In the genomic region with DNA sequence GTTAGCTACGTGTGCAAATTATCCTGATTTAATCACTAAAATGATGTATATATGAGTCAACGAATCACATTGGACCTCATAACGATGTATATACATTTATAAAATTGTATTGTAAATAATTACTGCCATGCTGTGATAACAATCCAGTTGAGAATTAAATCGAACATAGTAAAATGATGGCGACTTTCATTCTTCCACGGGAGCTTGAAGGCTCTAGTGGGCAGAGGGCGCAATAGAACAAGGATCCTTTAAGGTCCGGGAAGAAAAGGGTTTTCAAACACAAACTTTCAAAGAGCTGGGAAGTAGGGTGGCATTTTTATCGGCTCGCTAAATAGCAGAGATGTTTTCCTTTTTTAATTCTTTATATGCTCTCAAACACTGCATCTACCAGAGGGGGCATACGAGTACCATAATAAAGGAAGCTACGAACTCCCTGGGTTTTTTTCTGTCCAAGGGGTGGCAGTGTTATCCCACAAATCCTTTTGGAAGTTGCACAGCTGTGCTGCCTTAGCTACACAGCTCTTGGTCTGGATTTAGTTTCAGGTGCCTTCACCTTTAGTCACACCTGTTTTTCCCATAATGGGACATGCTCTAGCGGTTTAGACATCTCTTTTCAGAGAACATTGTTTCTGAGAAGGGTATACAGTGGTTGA, we compare ENCODE assay signal across 8 mouse cellular contexts.
DNase-seq lines count a peak whose midpoint lies in the region; ATAC-seq and TF ChIP-seq lines count a peak whose summit lies in the region.

No protein-coding gene starts in this region.

- intact Hi-C loops in left cerebral cortex, postnatal 14 days (cut with DNase I): loop anchor here (5.0 kb wide), 3 partner anchors 157 to 762 kb away; no protein-coding TSS in a partner anchor

- no peak overlapping the region for H3K9ac ChIP-seq in intestine, postnatal 0 days (ENCODE audit: low read depth, low read length)
- no peak overlapping the region for H3K9ac ChIP-seq in midbrain, embryonic 15.5 days
- H3K9ac ChIP-seq in stomach, postnatal 0 days (ENCODE audit: low read length): no peak overlapping the region

- H3K4me1 ChIP-seq in embryonic facial prominence, embryonic 10.5 days: peaks cover 7% of the 10 kb centered on the region; the same call in 1 of the 2 replicates
- H3K4me1 ChIP-seq in intestine, postnatal 0 days (replicated peaks; ENCODE audit: control insufficient read depth, insufficient read depth, low read length): no peaks in the 10 kb centered on the region
- no peaks in the 10 kb centered on the region for H3K4me1 ChIP-seq in midbrain, embryonic 15.5 days
- no peaks in the 10 kb centered on the region for H3K4me1 ChIP-seq in stomach, postnatal 0 days (replicated peaks; ENCODE audit: control insufficient read depth, insufficient read depth)

- no peaks in the 10 kb centered on the region for H3K9me3 ChIP-seq in embryonic facial prominence, embryonic 10.5 days
- no peaks in the 10 kb centered on the region for H3K9me3 ChIP-seq in intestine, postnatal 0 days (ENCODE audit: control insufficient read depth)
- no peaks in the 10 kb centered on the region for H3K9me3 ChIP-seq in midbrain, embryonic 15.5 days
- H3K9me3 ChIP-seq in stomach, postnatal 0 days (ENCODE audit: control insufficient read depth, low read length): no peaks in the 10 kb centered on the region

- H3K27me3 ChIP-seq in embryonic facial prominence, embryonic 10.5 days (replicated peaks; ENCODE audit: low read depth, poor library complexity, severe bottlenecking): no peaks in the 10 kb centered on the region
- H3K27me3 ChIP-seq in intestine, postnatal 0 days (replicated peaks; ENCODE audit: control insufficient read depth, insufficient read depth, low read length): no peaks in the 10 kb centered on the region
- H3K27me3 ChIP-seq in midbrain, embryonic 15.5 days (replicated peaks): no peaks in the 10 kb centered on the region
- H3K27me3 ChIP-seq in stomach, postnatal 0 days (ENCODE audit: control insufficient read depth, insufficient read depth, low read length): no peaks in the 10 kb centered on the region

- H3K4me3 ChIP-seq in embryonic facial prominence, embryonic 10.5 days: peak overlapping the region; percentile 21; the same call in 1 of the 2 replicates
- H3K4me3 ChIP-seq in intestine, postnatal 0 days (ENCODE audit: low read depth, low read length): no peak overlapping the region
- peak overlapping the region; percentile 29 for H3K4me3 ChIP-seq in midbrain, embryonic 15.5 days
- peak overlapping the region; percentile 23; the same call in 1 of the 2 replicates for H3K4me3 ChIP-seq in stomach, postnatal 0 days (ENCODE audit: low read depth, low read length)

- TF ChIP-seq CTCF in intestine, postnatal 0 days (IDR thresholded peaks at IDR 0.05; ENCODE audit: low read depth): peak; percentile 85
- peak; percentile 95 for TF ChIP-seq CTCF in stomach, postnatal 0 days (IDR thresholded peaks at IDR 0.05; ENCODE audit: low read depth)

- no peak for TF ChIP-seq EP300 in stomach, postnatal 0 days (optimal IDR thresholded peaks at IDR 0.05)

- DNase-seq in 3134 (ENCODE audit: extremely low read depth, insufficient read length, low spot score): peak; percentile 44
- peak; percentile 38 for DNase-seq in adrenal gland, adult 8-10 months
- DNase-seq in embryonic facial prominence, embryonic 10.5 days (ENCODE audit: low spot score): peak; percentile 75
- peak; percentile 88 for DNase-seq in heart, adult 11 months
- DNase-seq in left cerebral cortex, postnatal 14 days (ENCODE audit: low spot score in 2 of 2): peak; percentile 84 to 87
- peak; percentile 71 for DNase-seq in stomach, postnatal 0 days (ENCODE audit: low spot score)

- no peak overlapping the region for H3K27ac ChIP-seq in embryonic facial prominence, embryonic 10.5 days (replicated peaks)
- no peak overlapping the region for H3K27ac ChIP-seq in intestine, postnatal 0 days (ENCODE audit: low read depth, low read length)
- no peak overlapping the region for H3K27ac ChIP-seq in midbrain, embryonic 15.5 days
- no peak overlapping the region for H3K27ac ChIP-seq in stomach, postnatal 0 days (replicated peaks)

- ATAC-seq in intestine, postnatal 0 days: peak; percentile 66
- peak; percentile 99 for ATAC-seq in midbrain, embryonic 15.5 days (replicated peaks)
- peak; percentile 85 for ATAC-seq in stomach, postnatal 0 days (ENCODE audit: low FRiP score, low TSS enrichment)

- WGBS in embryonic facial prominence, embryonic 10.5 days: 38% methylated on average over 13 of the region's 13 CpGs
- 30% methylated on average over 13 of the region's 13 CpGs for WGBS in intestine, postnatal 0 days
- WGBS in midbrain, embryonic 15.5 days: 30% methylated on average over 13 of the region's 13 CpGs
- 23% methylated on average over 13 of the region's 13 CpGs for WGBS in stomach, postnatal 0 days

- peak overlapping the region; percentile 37 for H3K4me2 ChIP-seq in intestine, postnatal 0 days (replicated peaks; ENCODE audit: low read depth)
- H3K4me2 ChIP-seq in midbrain, embryonic 15.5 days: peak overlapping the region; percentile 42
- peak overlapping the region; percentile 43 for H3K4me2 ChIP-seq in stomach, postnatal 0 days (replicated peaks; ENCODE audit: low read depth)

- no peaks in the 10 kb centered on the region for H3K36me3 ChIP-seq in embryonic facial prominence, embryonic 10.5 days (replicated peaks)
- H3K36me3 ChIP-seq in intestine, postnatal 0 days (ENCODE audit: control insufficient read depth, insufficient read depth): no peaks in the 10 kb centered on the region
- no peaks in the 10 kb centered on the region for H3K36me3 ChIP-seq in midbrain, embryonic 15.5 days (replicated peaks)
- no peaks in the 10 kb centered on the region for H3K36me3 ChIP-seq in stomach, postnatal 0 days (ENCODE audit: control insufficient read depth, insufficient read depth, low read length)

Comparison
In these comparisons a context has a peak if more than half of its experiments do, and no peak if none do; other contexts are left out.
1. DNase-seq: peak in every context shown above with its lines; median percentile 88 in heart, adult 11 months; 86 in left cerebral cortex, postnatal 14 days; 75 in embryonic facial prominence, embryonic 10.5 days; 71 in stomach, postnatal 0 days; 44 in 3134; 38 in adrenal gland, adult 8-10 months.